Mouse (Mus musculus): Measurements from ENCODE around the gene Ercc4. TPM values are rescaled to one million over a fixed set of nuclear protein-coding genes. Genes with fewer than 3 reads are reported as not detected.

The Ercc4 gene
- polyA plus RNA-seq (2015; fragmentation: Nextera tagmentation; extraction: Ambion mirVana): 5.6 and 7.1 TPM in 2 replicates

DNA sequence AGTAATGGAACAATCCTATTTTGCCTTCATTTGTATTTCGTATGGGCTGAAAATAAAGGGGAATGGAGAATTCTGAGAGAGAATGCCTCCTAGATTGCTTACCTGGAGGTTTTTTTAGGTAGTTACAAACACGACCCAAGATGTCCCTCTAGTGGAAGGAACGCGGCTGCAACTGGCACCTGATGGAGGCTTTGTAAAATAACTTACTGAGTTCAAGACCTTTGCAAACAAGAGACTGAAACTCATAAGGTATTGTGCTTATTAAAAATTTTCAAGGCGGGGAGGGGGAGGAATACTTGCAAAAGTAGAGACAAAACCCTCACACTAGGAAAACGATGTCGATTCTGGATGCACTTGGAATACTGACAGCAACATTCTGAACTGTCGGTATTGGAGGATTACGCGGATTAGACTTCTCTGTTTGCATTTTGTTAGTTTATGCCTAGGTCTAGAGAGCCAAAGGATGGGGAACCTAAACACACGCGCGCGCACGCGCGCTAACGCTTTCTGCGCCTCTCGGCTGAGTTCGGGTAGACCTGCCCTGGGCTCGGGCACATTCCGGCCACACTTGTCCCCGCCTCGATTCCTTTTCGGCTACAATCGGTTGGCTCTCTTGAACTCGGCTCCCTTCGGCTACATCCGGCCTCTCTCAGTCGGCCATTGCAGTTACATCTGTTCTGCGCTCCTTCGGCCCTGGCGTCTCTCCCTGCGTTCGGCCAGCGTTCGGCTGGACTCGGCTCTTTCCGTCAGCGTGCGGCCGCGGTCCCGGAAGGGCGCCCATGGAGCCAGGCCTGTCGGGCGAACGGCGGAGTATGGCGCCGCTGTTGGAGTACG, at the start of gene Ercc4:
Ercc4 (plus strand) TSS at position 529 of the 834 bp plus-strand sequence.

Other genes with a start within 250 kb of the Ercc4 start
- 8.3 and 9.6 TPM in 2 replicates for gene Mrtfb, start 146.8 kb downstream of the Ercc4 start, polyA plus RNA-seq (2015; fragmentation: Nextera tagmentation; extraction: Ambion mirVana)